Mouse (Mus musculus) myocyte (in vitro differentiated cells): Measurements from ENCODE around the gene Gatad2a.

Source experiments
- E2F4 ChIP-seq: IDR thresholded peaks from one replicate; pipeline ENCODE4 v1.6.1; 2011; ENCODE audit warnings: mild to moderate bottlenecking, control low read depth, moderate library complexity; ENCODE audit not compliant: insufficient read depth
- MAX ChIP-seq: IDR thresholded peaks from one replicate; pipeline ENCODE4 v1.6.1; 2011; ENCODE audit warnings: low read depth, mild to moderate bottlenecking, control low read depth
- MYOD1 ChIP-seq, 3 experiments: IDR thresholded peaks; one replicate each; pipeline ENCODE4 v1.6.1; 2011; ENCODE audit warnings: control low read depth in 2 of 3, low read depth in 2 of 3, mild to moderate bottlenecking in 2 of 3, moderate library complexity in 1 of 3; ENCODE audit not compliant: insufficient read length in 2 of 3, control insufficient read depth in 1 of 3
- POLR2A ChIP-seq: IDR thresholded peaks from one replicate; pipeline ENCODE4 v1.6.1; 2011; ENCODE audit warnings: low read depth, mild to moderate bottlenecking, control low read depth, moderate library complexity; ENCODE audit not compliant: insufficient read length
- POLR2AphosphoS2 ChIP-seq: IDR thresholded peaks from one replicate; pipeline ENCODE4 v1.6.1; 2011; ENCODE audit warnings: low read depth, control low read depth; ENCODE audit not compliant: insufficient read length
- USF1 ChIP-seq: IDR thresholded peaks from one replicate; pipeline ENCODE4 v1.6.1; 2011; ENCODE audit warnings: low read depth, mild to moderate bottlenecking, control low read depth, moderate library complexity

DNA sequence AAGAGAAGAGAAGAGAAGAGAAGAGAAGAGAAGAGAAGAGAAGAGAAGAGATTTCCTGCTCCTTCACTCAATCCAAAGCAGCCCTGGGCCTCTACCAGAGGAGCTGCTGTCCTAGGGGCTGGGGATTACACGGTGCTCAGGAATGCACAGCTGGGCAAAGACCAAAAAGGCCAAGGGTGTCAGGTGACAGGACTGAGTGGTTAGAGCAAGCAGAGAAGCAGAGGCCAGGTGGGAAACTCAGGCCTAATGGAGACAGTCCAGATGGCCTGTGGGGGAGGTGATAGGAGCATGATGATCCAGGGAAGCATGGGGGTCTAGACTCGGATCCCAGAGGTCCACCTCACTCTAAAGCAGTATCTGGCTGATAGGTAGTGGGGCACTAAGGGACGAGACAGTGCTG is 56.6 kb downstream of the Gatad2a start:
- TF ChIP-seq E2F4: no peak
- TF ChIP-seq USF1: peak; percentile 67
- TF ChIP-seq MAX: no peak
- peak; percentile 20 for TF ChIP-seq POLR2AphosphoS2
- TF ChIP-seq POLR2A: no peak
- peak in 2 of 3 experiments; percentile 88 to 93 for TF ChIP-seq MYOD1 (IDR thresholded peaks at IDR 0.05; ENCODE audit: control insufficient read depth in 1 of 3, insufficient read length in 2 of 3, low read depth in 2 of 3)
